Mouse (Mus musculus) bone marrow macrophage, adult 2 months (primary cell): ENCODE data around the gene Galc.

Experiments used
- CTCF ChIP-seq: IDR thresholded peaks from 2 replicates; pipeline ENCODE4 v1.5.1; 2012; ENCODE audit warnings: low read depth, mild to moderate bottlenecking, low read length, moderate library complexity
- POLR2A ChIP-seq: IDR thresholded peaks from 2 replicates; pipeline ENCODE4 v1.6.1; 2012; ENCODE audit warnings: mild to moderate bottlenecking, low read depth, low read length, borderline replicate concordance

DNA sequence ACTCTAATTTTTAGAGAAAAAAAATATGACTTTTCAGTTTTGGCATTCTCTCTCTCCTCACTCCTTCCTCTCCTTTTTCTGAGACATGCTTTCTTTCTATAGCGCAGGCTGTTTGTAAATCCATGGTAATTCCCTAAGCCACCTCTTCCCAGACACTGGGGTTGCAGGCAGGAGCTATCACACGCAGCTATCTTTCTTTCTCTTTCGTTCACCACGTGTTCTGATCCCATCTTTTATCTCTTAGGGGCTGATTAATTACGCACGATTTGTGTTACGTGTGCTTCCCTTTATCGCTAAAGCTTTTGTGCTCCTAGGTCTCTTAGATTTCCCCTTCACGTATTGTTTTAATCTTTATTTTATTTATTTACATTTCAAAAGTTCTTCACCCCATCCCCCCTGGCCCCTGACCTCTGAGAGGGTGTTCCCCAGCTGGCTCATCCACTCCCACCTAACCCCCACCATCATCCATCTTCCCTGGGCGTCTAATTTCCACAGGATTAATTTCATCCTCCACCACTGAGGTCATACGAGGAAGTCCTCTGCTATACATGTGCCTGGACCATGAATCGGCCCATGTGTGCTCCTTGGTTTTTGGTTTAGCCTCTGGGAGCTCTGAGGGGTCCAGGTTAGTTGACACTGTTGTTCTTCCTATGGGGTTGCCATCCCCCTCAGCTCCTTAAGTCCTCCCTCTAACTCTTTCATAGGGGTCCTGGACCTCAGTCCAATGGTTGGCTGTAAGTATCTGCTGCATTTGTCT is 11.7 kb upstream of the Galc start:
- no peak for TF ChIP-seq CTCF
- TF ChIP-seq POLR2A = no peak
